Mouse (Mus musculus) heart, embryonic 13.5 days (tissue): ENCODE results near the gene Tal1. TPM values are rescaled to one million over a fixed set of nuclear protein-coding genes. Genes with fewer than 3 reads are reported as not detected.

ENCODE experiments used
- ATAC-seq: fragments of 200-750 bp; cut with Nextera tagmentation; 2 replicates; pipeline ENCODE4 v1.8.0; 2017; ENCODE audit warnings: moderate TSS enrichment; ENCODE audit not compliant: insufficient number of reproducible peaks, low FRiP score, low TSS enrichment; ENCODE audit errors: extremely low read depth
- H3K27ac ChIP-seq: fragments of 300-500 bp; sonication (generic); replicated peaks from 2 replicates; pipeline ENCODE4 v1.5.1; 2015; ENCODE audit warnings: moderate library complexity, mild to moderate bottlenecking, inconsistent platforms
- H3K27me3 ChIP-seq: fragments of 300-500 bp; sonication (generic); replicated peaks from 2 replicates; pipeline ENCODE4 v1.6.1; 2015; ENCODE audit warnings: mild to moderate bottlenecking, inconsistent platforms
- H3K36me3 ChIP-seq: fragments of 300-500 bp; sonication (generic); 2 replicates; pipeline ENCODE4 v1.6.1; 2015; ENCODE audit warnings: mild to moderate bottlenecking, inconsistent platforms
- H3K4me1 ChIP-seq: fragments of 300-500 bp; sonication (generic); 2 replicates; pipeline ENCODE4 v1.6.1; 2015; ENCODE audit warnings: inconsistent platforms
- H3K4me2 ChIP-seq: fragments of 300-500 bp; sonication (generic); 2 replicates; pipeline ENCODE4 v1.6.1; 2015; ENCODE audit warnings: inconsistent platforms, mild to moderate bottlenecking, moderate library complexity
- H3K4me3 ChIP-seq: fragments of 300-500 bp; sonication (generic); 2 replicates; pipeline ENCODE4 v1.5.1; 2015; ENCODE audit warnings: moderate library complexity, mild to moderate bottlenecking, inconsistent platforms
- H3K9ac ChIP-seq: fragments of 300-500 bp; sonication (generic); 2 replicates; pipeline ENCODE4 v1.6.1; 2015; ENCODE audit warnings: inconsistent platforms, mild to moderate bottlenecking, moderate library complexity
- H3K9me3 ChIP-seq: fragments of 300-500 bp; sonication (generic); 2 replicates; pipeline ENCODE4 v1.6.1; 2016; ENCODE audit warnings: inconsistent platforms
- WGBS: fragments of 180-500 bp; shearing (Covaris S2); methylation state at CpG from one replicate; pipeline ENCODE4 v1.1.7; 2015; ENCODE audit warnings: mixed read lengths; 5-methylcytosine and 5-hydroxymethylcytosine counted together
- polyA plus RNA-seq: library from polyadenylated mRNA; unstranded; fragments of >200 nt; fragmentation: Nextera tagmentation; extraction: Ambion mirVana; gene quantifications from 2 replicates; pipeline ENCODE4 v1.2.1, GENCODE M21; 2015

Gene Tal1
- polyA plus RNA-seq: 5.4 and 8.4 TPM in 2 replicates

DNA sequence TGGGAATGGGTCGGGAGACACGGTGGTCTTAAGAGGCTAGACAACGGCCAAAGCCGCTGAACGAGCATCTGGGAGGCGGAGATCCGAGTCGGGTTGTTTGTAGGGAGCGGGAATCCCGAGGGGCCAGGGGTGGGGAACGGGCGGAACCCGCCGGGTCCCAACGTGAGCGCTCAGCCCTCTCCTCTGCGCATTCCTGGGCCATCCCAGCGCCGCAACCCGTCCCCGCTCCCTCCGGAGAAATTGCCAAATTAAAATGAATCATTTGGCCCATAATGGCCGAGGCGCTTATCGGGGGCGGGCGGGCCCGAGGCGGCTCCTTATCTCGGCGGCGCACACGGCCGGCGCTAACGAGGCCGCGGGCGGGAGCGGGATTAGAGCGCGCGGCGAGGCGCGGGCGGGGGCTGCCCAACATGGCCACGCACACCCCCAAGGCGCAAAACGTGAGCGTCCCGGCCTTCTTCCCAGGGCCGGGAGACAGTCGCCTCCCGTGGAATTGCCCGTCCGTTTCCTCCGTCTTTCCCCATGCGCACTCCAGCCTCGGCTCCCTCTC, at the start of gene Tal1:
Tal1 (plus strand) TSS at position 56 of the 550 bp plus-strand sequence.
- Histone ChIP-seq H3K9ac (peak within 1 kb of the TSS; percentile 83), H3K36me3 (no peaks in the 10 kb centered on the region), H3K4me3 (peak within 1 kb of the TSS; percentile 66), H3K9me3 (no peaks in the 10 kb centered on the region), H3K4me1 (peaks cover 26% of the 10 kb centered on the region), H3K4me2 (peak within 1 kb of the TSS; percentile 96), H3K27me3 (peaks cover 92% of the 10 kb centered on the region), H3K27ac (peak within 1 kb of the TSS; percentile 84)
- ATAC-seq: peak; percentile 73
- under 1% methylated on average over 60 of the region's 60 CpGs for WGBS

DNA sequence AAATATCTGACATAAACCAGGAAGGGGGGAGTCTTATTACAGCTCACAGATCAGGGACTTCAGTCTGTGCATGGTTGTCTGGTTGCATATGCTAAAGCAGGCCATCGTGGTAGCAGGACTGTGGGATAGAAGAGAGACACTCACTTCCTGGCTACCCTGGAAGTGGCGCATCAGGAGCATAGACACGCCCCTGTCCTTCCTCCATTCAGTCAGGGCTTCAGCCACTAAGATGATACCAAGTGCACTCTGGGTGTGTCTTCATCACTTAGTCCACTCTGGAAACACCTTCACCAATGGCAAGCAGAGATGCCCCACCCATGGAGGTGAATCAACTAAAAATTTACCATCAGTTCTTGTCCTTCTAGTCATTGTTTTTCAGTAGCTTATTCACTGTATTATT, 42.0 kb upstream of the Tal1 start:
- ATAC-seq: no peak
- Histone ChIP-seq H3K36me3 (peaks cover 89% of the 10 kb centered on the region), H3K9ac (no peak overlapping the region), H3K4me3 (no peak overlapping the region), H3K4me1 (no peaks in the 10 kb centered on the region), H3K9me3 (no peaks in the 10 kb centered on the region), H3K27ac (no peak overlapping the region), H3K4me2 (no peak overlapping the region), H3K27me3 (no peaks in the 10 kb centered on the region)
- WGBS: 79% methylated on average over 3 of the region's 3 CpGs

DNA sequence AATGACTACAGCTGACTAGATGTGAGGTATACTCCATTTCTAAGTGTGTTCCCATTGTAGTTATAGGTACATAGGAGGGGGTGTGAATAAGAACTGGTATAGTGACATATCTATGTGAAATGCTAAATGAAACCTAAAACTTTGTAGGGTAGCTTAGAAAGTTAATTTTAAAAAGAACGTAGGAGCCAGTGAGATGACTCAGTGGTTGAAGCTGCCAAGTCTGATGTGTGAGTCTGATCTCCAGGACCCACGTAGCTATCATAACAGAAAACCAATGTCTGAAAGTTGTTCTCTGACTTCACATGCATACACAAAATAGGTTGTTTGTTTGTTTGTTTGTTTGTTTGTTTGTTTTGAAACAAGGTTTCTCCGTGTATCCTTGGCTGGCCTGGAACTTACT, 36.2 kb upstream of the Tal1 start:
- Histone ChIP-seq H3K9ac (no peak overlapping the region), H3K27me3 (no peaks in the 10 kb centered on the region), H3K4me3 (no peak overlapping the region), H3K9me3 (no peaks in the 10 kb centered on the region), H3K27ac (no peak overlapping the region), H3K4me1 (no peaks in the 10 kb centered on the region), H3K36me3 (peaks cover 88% of the 10 kb centered on the region), H3K4me2 (no peak overlapping the region)
- 88% methylated on average over 3 of the region's 3 CpGs for WGBS
- no peak for ATAC-seq

DNA sequence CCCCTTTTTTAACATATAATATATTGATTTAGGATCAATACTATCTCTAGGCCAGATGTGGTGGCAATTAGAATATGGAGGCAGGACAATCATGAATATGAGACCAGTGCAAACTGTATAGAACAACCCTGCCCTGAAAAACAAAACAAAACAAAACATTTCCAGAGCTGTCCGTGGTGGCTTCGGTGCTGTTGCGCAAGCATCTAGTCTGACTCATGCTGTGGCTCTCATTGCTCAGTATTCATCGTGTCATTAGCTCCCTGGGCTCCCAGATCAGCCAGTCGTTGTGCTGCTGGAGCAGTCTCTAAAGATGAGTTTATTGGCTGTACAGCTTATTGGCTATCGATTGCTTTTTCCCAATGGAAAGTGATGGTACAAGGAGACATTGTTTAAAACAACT, 21.2 kb upstream of the Tal1 start:
- no peak overlapping the region for H3K4me2 ChIP-seq
- H3K4me1 ChIP-seq: no peaks in the 10 kb centered on the region
- no peak overlapping the region for H3K9ac ChIP-seq
- H3K36me3 ChIP-seq: peaks cover 68% of the 10 kb centered on the region
- no peak overlapping the region for H3K27ac ChIP-seq
- no peak for ATAC-seq
- H3K4me3 ChIP-seq: no peak overlapping the region
- no peaks in the 10 kb centered on the region for H3K9me3 ChIP-seq
- no peaks in the 10 kb centered on the region for H3K27me3 ChIP-seq
- 80% methylated on average over 6 of the region's 6 CpGs for WGBS

DNA sequence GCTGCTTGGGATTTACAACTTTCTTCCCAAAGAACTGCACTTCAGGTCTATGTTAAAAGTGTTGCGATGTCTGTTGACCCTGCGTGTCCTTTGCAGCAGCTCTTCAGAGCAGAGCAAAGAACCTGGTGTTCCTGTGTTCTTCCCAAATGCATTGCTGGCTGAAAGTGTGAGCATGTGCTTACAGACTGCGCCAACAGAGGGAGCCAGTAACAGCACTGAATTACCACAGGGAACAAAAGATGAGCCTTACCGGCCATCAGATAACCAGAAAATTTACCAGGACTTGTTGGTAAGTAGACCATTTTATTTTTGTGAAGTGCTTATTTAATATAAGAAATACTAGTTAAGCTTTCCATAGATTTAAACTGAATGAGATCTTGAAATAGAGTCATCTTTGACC, 18.0 kb upstream of the Tal1 start:
- Histone ChIP-seq H3K36me3 (peaks cover 68% of the 10 kb centered on the region), H3K27me3 (no peaks in the 10 kb centered on the region), H3K4me2 (no peak overlapping the region), H3K9me3 (no peaks in the 10 kb centered on the region), H3K27ac (no peak overlapping the region), H3K4me3 (no peak overlapping the region), H3K9ac (no peak overlapping the region), H3K4me1 (no peaks in the 10 kb centered on the region)
- ATAC-seq: no peak
- WGBS: 28% methylated on average over 4 of the region's 4 CpGs

DNA sequence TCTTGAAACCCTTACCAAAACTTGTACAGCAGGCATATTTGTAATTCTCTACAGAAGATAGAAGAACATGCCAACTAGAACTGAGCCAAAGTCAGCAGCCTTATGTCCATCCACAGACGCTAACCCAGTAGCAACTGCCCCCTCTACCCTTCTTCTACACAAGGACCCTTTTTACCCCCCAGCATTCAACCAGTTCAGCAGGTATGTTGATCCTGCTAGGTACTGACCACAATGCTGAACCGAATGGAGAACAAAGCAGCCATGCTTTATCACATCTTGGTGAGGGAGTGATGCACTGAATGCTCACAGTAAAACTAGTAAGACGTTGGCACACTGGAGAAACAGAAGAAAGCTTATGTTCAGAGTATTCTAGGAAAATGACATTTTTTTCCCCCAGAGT, 10.6 kb upstream of the Tal1 start:
- H3K9ac ChIP-seq: no peak overlapping the region
- H3K36me3 ChIP-seq: peaks cover 32% of the 10 kb centered on the region
- H3K4me3 ChIP-seq: no peak overlapping the region
- WGBS: 76% methylated on average over 3 of the region's 3 CpGs
- no peak overlapping the region for H3K27ac ChIP-seq
- peaks cover 34% of the 10 kb centered on the region for H3K27me3 ChIP-seq
- H3K4me2 ChIP-seq: no peak overlapping the region
- peaks cover 9% of the 10 kb centered on the region for H3K4me1 ChIP-seq
- no peaks in the 10 kb centered on the region for H3K9me3 ChIP-seq
- ATAC-seq: no peak

DNA sequence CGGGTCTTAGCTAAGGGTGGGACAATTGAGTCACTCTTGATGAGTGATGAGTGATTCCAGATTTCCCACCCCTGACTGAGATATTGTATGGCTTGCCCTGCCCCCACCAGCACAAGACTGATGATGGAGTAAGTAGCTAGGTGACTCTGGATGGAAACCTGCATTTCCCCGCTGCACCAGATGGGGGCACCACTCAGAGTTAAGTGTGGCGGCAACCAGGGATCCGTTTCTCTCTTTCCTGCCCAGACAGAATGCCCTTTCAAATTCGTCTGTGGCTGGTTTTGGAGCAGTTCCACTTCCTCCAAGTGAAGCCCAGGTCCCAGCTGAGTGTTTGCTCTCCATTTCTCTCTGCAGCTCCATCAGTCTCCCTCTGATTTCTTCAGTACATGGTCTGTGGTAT, 8.5 kb upstream of the Tal1 start:
- Histone ChIP-seq H3K9ac (no peak overlapping the region; the same call in 1 of the 2 replicates), H3K4me2 (peak overlapping the region; percentile 53), H3K4me1 (peaks cover 19% of the 10 kb centered on the region), H3K27me3 (peaks cover 55% of the 10 kb centered on the region), H3K4me3 (peak overlapping the region; percentile 20; the same call in 1 of the 2 replicates), H3K27ac (peak overlapping the region; percentile 65), H3K9me3 (no peaks in the 10 kb centered on the region), H3K36me3 (peaks cover 11% of the 10 kb centered on the region)
- peak; percentile 6; the same call in 1 of the 2 replicates for ATAC-seq
- 6% methylated on average over 5 of the region's 5 CpGs for WGBS

DNA sequence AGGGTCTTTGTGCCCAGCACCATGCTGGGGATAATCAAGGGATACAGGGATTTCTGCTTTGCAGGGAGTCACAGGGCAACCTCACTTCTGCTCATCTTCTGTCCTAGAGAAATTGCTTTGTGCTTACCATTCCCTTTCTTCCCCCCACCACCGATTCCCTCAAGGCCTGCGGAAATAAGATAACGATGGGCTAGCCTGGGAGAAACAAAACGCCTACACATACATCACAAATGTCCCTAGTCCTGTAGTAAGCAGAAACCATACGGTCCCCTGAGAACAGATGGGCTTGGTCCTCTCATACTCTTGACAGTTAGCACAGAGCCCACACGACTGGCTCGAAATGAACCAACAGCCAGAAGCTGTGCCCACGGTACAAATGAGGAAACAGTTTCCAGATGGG, 8.0 kb upstream of the Tal1 start:
- WGBS: 52% methylated on average over 8 of the region's 8 CpGs
- peak overlapping the region; percentile 53 for H3K4me2 ChIP-seq

DNA sequence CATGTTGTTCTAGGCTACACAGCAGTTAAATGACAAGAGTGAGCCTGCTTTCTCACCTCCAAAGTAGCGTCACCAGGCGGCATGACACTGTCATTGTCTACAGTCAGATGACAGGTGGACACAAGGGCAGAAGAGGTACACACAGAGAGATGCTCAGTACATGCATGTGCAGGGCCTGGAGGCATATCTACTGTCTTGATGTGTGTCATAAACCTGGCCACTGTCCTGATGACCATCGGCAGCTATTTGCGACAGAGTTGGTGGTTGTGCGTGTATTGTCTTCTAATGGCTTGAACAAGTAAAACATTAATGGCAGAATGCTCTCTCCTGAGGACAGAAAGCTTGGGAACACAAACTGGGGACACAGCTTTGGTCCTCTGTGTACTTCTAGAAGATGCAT, 5.0 kb upstream of the Tal1 start:
- Histone ChIP-seq H3K9ac (no peak overlapping the region), H3K27ac (no peak overlapping the region), H3K4me3 (no peak overlapping the region), H3K27me3 (peaks cover 89% of the 10 kb centered on the region), H3K9me3 (no peaks in the 10 kb centered on the region), H3K4me2 (no peak overlapping the region), H3K36me3 (no peaks in the 10 kb centered on the region), H3K4me1 (peaks cover 25% of the 10 kb centered on the region)
- no peak for ATAC-seq
- 80% methylated on average over 5 of the region's 5 CpGs for WGBS

More for the DNA sequence above, 8.0 kb upstream of the Tal1 start:
- H3K4me3 ChIP-seq: peak overlapping the region; percentile 20; the same call in 1 of the 2 replicates
- peaks cover 60% of the 10 kb centered on the region for H3K27me3 ChIP-seq
- 0 out of 2 replicates have a peak, but pooled peaks have one; percentile 12 for ATAC-seq
- H3K9ac ChIP-seq: no peak overlapping the region; the same call in 1 of the 2 replicates
- H3K27ac ChIP-seq: peak overlapping the region; percentile 65
- H3K9me3 ChIP-seq: no peaks in the 10 kb centered on the region
- H3K4me1 ChIP-seq: peaks cover 23% of the 10 kb centered on the region
- H3K36me3 ChIP-seq: peaks cover 8% of the 10 kb centered on the region; the same call in 1 of the 2 replicates

DNA sequence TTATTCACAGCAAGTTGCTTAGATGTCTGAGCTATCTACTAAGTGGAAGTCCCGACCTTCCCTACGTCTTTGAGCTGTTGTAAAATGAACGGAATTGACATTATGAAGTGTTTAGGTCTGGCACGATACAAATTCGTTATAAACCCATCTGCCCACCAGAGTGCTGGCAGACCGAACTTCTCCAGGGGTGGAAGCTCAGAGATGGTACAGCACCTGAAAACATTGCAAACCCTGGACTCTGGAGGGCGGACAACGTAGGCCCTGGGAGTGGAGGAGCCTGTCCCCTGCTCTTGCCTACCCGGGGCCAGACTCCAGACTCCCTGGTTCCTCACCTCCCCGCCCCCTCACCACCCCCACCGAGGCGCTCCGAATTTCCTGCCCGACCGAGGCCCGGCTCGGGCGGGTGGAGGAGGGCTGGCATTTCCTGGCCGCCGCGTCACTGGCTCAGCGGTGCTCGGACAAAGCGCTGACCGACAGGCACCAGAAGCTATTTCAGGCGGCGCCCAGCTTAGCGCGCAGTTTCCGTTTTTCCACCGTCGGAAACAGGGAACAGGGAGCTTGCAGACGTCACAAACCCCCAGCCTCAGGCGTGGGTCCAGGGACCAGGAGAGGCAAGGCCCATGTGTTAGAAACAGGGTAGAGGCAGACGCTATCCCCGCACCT, 3.8 kb upstream of the Tal1 start:
- H3K9ac ChIP-seq: peak overlapping the region; percentile 74
- H3K4me3 ChIP-seq: peak overlapping the region; percentile 51
- peaks cover 93% of the 10 kb centered on the region for H3K27me3 ChIP-seq
- 1% methylated on average over 36 of the region's 36 CpGs for WGBS
- H3K27ac ChIP-seq: peak overlapping the region; percentile 82
- peaks cover 35% of the 10 kb centered on the region for H3K4me1 ChIP-seq
- H3K9me3 ChIP-seq: no peaks in the 10 kb centered on the region
- H3K36me3 ChIP-seq: no peaks in the 10 kb centered on the region
- ATAC-seq: peak; percentile 58
- peak overlapping the region; percentile 77 for H3K4me2 ChIP-seq

DNA sequence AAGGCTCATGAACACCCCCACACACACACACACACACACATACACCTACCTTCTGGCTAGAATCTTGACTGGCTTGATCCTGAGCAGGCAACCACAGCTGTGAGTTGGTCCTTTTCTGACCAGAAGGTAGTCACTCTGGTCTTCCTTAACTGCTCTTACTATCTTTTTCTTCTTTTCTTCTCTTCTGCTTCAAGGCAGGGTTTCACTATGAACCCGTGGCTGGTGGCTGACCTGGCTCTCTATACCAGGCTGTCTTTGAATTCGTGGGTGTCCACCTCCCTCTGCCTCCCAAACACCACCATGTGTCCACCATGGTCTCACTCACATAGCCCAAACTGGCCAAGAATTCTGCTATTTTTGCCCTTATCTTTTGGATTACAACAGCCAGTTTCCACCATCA, 1.2 kb upstream of the Tal1 start:
- WGBS: 15% methylated on average over 2 of the region's 2 CpGs
- peaks cover 92% of the 10 kb centered on the region for H3K27me3 ChIP-seq
- H3K4me3 ChIP-seq: no peak overlapping the region
- H3K27ac ChIP-seq: no peak overlapping the region
- H3K9ac ChIP-seq: no peak overlapping the region
- H3K4me1 ChIP-seq: peaks cover 27% of the 10 kb centered on the region
- no peaks in the 10 kb centered on the region for H3K9me3 ChIP-seq
- no peaks in the 10 kb centered on the region for H3K36me3 ChIP-seq
- no peak for ATAC-seq
- H3K4me2 ChIP-seq: peak overlapping the region; percentile 96; the same call in 1 of the 2 replicates

DNA sequence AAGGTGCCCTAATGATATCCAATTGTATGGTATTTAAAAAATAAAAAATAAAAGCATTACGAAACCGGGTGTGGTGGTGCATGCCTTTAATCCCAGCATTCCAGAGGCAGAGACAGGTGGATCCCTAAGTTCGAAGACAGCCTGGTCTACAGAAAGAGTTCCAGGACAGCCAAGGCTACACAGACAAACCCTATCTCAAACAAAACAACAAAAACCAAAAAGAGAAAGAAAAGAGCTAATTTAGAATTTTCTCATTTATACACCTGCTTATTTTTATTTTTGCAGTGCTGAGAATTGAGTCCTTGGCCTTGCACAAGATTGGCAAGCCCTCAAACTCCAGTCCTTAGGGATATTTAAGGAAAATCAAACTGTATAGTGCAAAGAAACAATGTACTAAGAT, 535 bp upstream of the Tal1 start:
- 28% methylated on average over 3 of the region's 3 CpGs for WGBS
- Histone ChIP-seq H3K27ac (peak overlapping the region; percentile 84), H3K4me3 (peak overlapping the region; percentile 66; the same call in 1 of the 2 replicates), H3K9ac (peak overlapping the region; percentile 83), H3K27me3 (peaks cover 92% of the 10 kb centered on the region), H3K4me2 (peak overlapping the region; percentile 96), H3K9me3 (no peaks in the 10 kb centered on the region), H3K4me1 (peaks cover 26% of the 10 kb centered on the region), H3K36me3 (no peaks in the 10 kb centered on the region)
- ATAC-seq: no peak
